Mouse (Mus musculus): ENCODE measurements around the gene Gpc6.

Gpc6 gene

GRCm38 (mm10) chr14:117648199-117648960 lies 723.3 kb downstream of the Gpc6 start:
- DNase-seq, result no peak

GRCm38 (mm10) chr14:117650141-117650540 lies 725.0 kb downstream of the Gpc6 start:
- DNase-seq, result no peak

DNA sequence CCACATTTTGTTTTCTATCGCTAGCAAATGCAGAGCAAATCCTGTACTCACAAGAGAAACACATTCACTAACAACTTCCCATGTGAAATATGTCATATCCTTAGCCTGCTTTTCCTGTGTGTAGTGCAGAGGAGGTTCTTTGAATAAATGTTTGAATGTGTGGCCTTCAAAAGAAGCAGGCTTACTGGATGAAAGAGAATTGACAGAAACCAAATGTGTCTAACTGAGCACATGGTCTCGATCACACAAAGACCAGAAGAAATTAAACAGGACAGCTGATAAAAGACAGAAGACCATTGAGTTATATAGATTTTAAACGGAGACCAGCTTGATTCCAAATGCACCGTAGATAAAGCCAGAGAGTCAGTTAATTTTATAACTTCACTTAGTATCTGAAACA lies 726.2 kb downstream of the Gpc6 start:
- no peak for DNase-seq

DNA sequence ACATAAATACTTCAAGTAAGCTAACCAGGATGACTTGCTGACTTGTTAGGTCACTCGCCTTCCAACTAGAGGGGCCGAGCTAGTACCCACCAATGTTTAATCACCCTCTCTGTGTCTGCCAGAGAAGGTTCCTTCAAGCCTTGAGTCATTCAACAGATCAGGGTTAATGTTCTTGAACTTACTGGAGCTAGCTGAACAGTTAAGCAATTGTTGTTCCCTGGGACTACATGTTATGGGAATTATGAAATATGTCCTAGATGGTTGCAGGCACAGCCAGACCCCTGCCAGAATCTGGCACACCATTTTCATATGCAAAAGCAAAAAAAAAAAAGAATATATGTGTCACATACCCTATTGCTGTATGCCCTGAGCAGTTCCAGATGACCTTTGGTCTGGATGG lies 726.8 kb downstream of the Gpc6 start:
- no peak for DNase-seq

DNA sequence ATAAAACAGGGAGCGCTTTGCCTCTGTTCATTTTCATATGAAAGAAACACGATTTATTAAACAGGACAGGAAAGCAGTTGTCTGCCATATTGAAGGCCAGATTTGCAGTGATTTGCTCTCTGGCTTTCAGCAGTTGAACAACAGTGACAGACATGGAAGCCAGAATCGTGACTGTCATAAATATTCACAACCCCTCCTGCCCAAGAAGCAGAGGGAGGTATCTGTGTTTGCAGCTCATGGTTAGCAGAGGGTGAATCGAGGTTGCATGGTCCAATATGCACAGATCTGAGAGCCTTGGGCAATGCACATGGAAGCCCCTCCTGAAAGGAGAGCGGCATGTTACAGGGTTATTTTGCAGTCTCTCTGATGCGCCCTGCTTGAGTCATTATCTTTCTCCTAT lies 730.3 kb downstream of the Gpc6 start:
- no peak for DNase-seq

- no peak for DNase-seq
Observed at GRCm38 (mm10) chr14:117659198-117659761, 734.2 kb downstream of the Gpc6 start.

- no peak for DNase-seq
Observed at GRCm38 (mm10) chr14:117662261-117662660, 737.1 kb downstream of the Gpc6 start.

- no peak for DNase-seq
Observed at GRCm38 (mm10) chr14:117664796-117665195, 739.7 kb downstream of the Gpc6 start.

GRCm38 (mm10) chr14:117666126-117666525 lies 741.0 kb downstream of the Gpc6 start:
- no peak for DNase-seq

DNA sequence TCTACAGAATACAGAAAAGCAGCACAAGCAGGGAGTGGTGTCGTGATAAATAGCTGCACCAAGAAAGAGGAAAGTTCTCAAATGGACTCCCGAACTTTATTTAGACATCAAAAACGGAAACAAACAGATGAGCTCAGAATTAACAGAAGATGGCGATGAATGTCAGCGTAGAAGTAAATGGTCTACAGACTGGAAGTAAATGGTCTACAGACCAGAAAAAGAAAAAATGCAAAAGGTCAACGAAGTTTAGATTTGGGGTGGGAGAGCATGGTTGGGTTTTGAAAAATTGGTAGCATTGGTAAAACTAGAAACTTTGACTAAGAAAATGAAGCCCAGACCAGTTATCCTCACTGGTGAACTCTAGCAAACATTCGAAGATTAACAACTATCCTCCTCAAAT lies 748.4 kb downstream of the Gpc6 start:
- no peak for DNase-seq

DNA sequence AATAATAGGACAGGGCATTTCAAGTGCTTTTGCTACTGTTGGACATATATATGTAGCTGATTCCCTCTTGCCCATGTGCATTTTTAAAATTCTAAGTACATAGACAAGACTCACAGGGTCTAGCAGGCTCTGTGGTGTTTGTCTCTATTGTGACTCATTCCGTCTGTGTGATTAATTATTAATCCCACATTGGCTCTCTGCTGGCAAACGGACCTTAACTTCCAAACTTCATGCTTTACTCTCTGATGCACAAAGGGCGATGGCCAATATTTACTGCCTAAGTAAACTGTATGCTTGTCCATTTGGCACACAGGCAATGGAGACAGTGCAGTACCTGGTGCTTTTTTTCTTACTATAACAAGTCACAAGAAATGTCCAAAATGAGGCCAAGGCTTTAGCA lies 749.4 kb downstream of the Gpc6 start:
- no peak for DNase-seq

- no peak for DNase-seq
Observed at GRCm38 (mm10) chr14:117679926-117680325, 754.8 kb downstream of the Gpc6 start.

DNA sequence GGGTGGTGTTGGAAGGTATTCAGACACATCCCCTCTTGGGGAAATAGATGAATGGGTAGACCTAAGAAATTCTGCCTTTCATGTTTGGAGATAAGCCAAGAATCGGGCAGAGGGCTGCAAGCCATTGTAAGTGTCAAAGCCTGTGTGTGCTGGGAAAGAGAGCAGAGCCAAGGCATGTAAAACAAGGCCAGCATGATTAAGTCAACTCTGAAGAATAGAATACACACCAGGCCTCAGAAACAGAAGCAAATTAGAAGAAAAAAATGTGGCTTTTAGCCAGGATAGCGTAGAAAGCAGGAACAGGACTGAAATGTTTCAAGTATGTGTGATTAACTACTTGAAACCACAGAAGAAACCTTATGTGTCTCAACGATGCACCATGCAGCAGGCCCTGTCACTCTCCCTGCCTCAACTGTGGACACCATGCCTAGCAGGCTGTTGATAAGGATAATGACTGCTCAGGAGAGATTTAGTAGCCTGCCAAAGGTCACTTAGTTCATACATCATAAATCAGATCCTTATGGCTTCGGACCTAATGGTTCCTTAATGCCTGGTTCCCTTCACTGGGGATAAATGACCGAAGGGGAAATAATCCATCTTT lies 756.3 kb downstream of the Gpc6 start:
- no peak for DNase-seq

DNA sequence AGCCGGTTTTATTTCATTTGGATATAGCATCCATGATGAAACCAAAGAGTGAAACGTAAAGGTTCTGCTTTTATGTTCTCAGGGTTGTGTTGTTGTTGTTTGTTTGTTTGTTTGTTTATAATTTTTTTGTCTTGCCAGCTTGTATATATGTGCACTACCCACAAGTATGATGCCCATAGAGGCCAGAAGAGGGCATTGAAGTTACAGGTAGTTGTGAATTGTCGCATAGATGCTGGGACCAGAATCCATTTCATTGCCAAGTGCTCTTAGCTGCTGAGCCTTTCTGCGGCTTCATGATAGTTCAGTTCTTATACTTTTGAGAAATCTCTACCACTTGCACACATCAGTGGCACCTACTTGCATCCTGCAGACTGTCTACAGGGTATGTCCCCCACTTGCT lies 758.0 kb downstream of the Gpc6 start:
- DNase-seq, result no peak

GRCm38 (mm10) chr14:117689848-117690247 lies 764.7 kb downstream of the Gpc6 start:
- DNase-seq, result no peak

GRCm38 (mm10) chr14:117695565-117695964 lies 770.5 kb downstream of the Gpc6 start:
- no peak for DNase-seq

DNA sequence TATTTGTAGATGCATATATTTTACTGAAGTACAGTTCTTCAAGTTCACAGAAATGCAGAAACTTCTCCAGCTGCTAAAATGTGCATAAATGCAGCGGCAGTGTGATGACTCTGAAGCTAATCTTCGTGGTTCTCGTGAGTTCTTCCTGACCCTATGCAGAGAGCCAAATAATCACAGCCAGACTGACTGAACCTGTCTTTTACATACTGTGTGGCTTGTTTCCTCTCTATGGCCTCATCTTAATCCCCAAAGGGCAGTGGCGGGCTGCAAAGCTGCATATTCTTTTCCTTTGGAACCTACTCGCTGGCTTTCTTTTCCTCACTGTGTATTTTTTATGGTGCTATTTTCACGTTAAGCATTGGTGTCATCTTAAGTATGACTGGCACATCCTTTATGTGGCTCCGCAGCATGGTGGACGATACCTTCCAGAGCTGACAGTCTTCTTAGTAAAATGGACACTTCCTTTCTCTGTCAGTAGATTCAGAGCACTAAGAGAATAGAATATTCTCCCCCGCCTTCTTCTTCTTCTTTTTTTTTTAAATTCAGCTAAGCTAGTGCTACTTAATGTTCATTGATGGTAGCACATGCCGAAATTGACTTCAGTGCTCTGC lies 775.7 kb downstream of the Gpc6 start:
- DNase-seq, result no peak

GRCm38 (mm10) chr14:117708817-117709216 lies 783.7 kb downstream of the Gpc6 start:
- no peak for DNase-seq

- no peak for DNase-seq
Observed at GRCm38 (mm10) chr14:117710463-117710911, 785.4 kb downstream of the Gpc6 start.

DNA sequence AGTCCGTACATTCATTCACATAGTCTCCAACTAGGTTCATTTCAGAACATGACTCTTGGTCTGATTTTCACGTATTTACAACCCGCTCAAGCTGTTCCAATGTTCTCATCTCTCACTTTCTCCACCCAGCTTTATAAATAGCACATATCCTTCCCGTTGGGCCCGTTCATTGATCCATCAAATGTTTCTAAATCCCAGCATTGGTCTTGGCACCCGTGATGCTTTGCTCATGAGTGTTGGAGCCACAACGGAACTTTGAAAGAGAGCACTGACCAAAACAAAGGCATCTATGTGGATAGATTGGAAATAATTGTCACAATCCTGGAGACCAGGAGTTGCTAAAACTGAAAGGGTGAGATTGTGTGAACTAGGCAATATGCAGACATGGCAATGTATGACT lies 787.2 kb downstream of the Gpc6 start:
- no peak for DNase-seq

DNA sequence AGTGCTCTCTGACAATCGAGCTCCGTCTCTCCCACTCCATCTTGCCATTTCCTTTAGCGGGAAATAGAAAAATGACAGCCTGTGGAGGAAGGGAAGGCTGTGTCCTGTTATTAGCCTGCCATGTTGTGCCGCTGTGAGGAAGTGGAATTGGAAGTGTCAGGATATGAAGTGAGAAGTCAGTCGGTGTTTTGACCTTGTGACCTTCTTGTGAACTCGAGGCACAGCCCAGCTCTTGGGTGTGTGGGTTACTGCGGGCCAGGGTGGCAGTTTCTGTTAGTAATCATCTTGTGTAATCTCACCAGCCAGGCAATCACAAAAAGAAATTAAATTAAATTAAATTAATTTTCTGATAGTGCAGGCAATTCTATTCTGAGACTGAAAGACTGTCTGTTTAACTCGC lies 789.0 kb downstream of the Gpc6 start:
- no peak for DNase-seq

- DNase-seq, result no peak
Observed at GRCm38 (mm10) chr14:117716305-117716704, 791.2 kb downstream of the Gpc6 start.

DNA sequence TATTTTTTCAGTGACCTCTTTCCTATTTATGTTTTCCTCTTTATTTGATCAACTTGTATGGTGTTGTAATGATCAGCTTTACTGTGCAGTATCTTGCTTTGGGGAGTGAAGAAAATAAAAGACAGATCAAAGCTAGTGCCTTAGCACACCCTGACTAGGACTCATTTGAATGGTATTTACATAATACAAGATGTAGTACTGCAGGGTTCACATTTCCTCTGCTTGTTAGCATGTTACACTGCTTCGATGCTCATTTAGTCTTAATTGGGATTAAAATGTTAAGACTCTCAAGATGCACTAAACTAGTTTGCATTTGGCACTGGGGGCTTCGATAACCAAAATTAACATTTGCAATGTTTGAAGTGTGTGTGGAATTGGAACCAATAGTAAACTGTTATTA lies 803.6 kb downstream of the Gpc6 start:
- DNase-seq, result no peak

DNA sequence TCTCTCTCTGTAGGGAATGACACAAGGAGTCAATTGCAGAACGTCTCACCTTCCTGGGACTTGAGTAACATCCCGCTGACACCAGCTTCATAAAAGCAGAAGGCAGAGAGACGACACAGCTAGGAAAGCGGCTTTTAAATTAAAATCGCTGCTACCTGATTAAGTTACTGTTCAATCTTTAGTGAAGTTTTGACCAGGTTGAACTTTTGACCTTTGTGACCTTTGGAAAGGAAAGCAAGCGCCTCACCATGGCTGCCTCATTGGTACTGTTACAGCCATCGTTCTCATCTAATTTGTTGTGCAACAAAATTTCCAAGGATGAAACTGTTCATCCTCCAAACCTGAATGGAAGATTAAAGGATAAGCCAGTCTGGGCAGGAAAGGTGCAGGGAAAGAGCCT lies 830.1 kb downstream of the Gpc6 start:
- no peak for DNase-seq
